7 mouse cellular contexts compared by ENCODE assay signal in the genomic region with DNA sequence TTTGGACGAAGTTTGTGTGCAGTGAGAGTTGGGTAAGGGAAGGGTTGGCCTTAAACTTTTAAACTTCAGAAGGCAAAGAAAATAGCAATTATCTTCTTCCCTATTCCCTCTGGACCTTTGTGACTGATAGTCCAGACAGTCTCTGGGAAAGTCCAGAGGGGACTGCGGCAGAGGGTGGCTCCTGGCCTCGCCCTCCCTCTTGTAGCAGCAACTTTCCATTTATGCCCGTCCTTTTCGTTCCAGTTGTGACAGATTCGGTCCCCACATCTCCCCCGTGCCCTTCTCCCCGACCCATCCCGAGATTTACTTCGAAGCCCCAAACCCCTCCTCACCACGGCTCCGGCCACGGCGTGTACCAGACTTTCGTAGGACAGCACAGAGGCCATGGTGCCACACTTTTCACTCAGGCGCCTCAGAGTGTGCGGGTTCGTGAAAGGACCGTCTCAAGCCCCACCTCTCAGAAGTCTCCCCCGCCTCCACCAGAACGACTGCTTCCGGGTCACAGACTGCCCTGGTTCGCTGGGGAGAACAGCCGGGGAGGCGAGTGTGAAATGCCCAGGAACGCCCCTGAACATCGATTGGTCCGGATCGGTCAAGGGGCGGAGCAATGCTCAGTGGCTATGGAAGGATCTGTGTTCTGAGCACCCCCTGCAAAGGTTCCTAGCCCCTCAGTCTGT. TPM values are rescaled to one million over a fixed set of nuclear protein-coding genes. Genes with fewer than 3 reads are reported as not detected.
DNase-seq lines count a peak whose midpoint lies in the region; ATAC-seq lines count a peak whose summit lies in the region.

A gene (minus strand): TSS at position 468 of the 677 bp plus-strand sequence.

- no peaks in the 10 kb centered on the region for H3K36me3 ChIP-seq in embryonic facial prominence, embryonic 11.5 days (replicated peaks; ENCODE audit: control insufficient read depth, insufficient read depth, low read depth, low read length)
- peaks cover 2% of the 10 kb centered on the region; the same call in 1 of the 2 replicates for H3K36me3 ChIP-seq in limb, embryonic 11.5 days (ENCODE audit: control insufficient read depth, insufficient read depth, low read length)
- H3K36me3 ChIP-seq in midbrain, embryonic 14.5 days (ENCODE audit: control insufficient read depth, insufficient read depth, low read length) = peaks cover 28% of the 10 kb centered on the region

- H3K27ac ChIP-seq in embryonic facial prominence, embryonic 11.5 days (replicated peaks; ENCODE audit: low read depth, low read length) = peak within 1 kb of the TSS; percentile 1; the same call in 1 of the 2 replicates
- peak within 1 kb of the TSS; percentile 65 for H3K27ac ChIP-seq in limb, embryonic 11.5 days (replicated peaks; ENCODE audit: low read depth, low read length)
- peak within 1 kb of the TSS; percentile 65 for H3K27ac ChIP-seq in midbrain, embryonic 14.5 days (replicated peaks; ENCODE audit: low read depth, low read length)

- DNase-seq in adrenal gland, postnatal 14 days = peak; percentile 99
- DNase-seq in embryonic facial prominence, embryonic 11.5 days (ENCODE audit: low spot score) = peak; percentile 98
- DNase-seq in heart, adult 11 months = peak; percentile 100
- DNase-seq in kidney, adult 18-20 months = peak; percentile 94
- peak; percentile 98 for DNase-seq in limb, embryonic 11.5 days (ENCODE audit: low spot score)
- DNase-seq in midbrain, embryonic 14.5 days = peak; percentile 97
- peak; percentile 86 to 88 for DNase-seq in spleen, adult 18-20 months

- H3K4me2 ChIP-seq in embryonic facial prominence, embryonic 11.5 days (ENCODE audit: low read depth, low read length) = peak within 1 kb of the TSS; percentile 51
- peak within 1 kb of the TSS; percentile 74 for H3K4me2 ChIP-seq in limb, embryonic 11.5 days (ENCODE audit: low read depth, severe bottlenecking)
- peak within 1 kb of the TSS; percentile 79 for H3K4me2 ChIP-seq in midbrain, embryonic 14.5 days (ENCODE audit: low read length)

- H3K9me3 ChIP-seq in embryonic facial prominence, embryonic 11.5 days (replicated peaks; ENCODE audit: control insufficient read depth, low read length) = no peaks in the 10 kb centered on the region
- no peaks in the 10 kb centered on the region for H3K9me3 ChIP-seq in limb, embryonic 11.5 days (ENCODE audit: control insufficient read depth, low read length)
- no peaks in the 10 kb centered on the region for H3K9me3 ChIP-seq in midbrain, embryonic 14.5 days (ENCODE audit: control insufficient read depth, low read length)

- H3K9ac ChIP-seq in embryonic facial prominence, embryonic 11.5 days (replicated peaks; ENCODE audit: low read length) = peak within 1 kb of the TSS; percentile 63
- H3K9ac ChIP-seq in limb, embryonic 11.5 days (ENCODE audit: low read length) = peak within 1 kb of the TSS; percentile 75
- H3K9ac ChIP-seq in midbrain, embryonic 14.5 days (replicated peaks; ENCODE audit: low read length) = peak within 1 kb of the TSS; percentile 67

- H3K27me3 ChIP-seq in embryonic facial prominence, embryonic 11.5 days (ENCODE audit: control insufficient read depth, insufficient read depth, low read length) = no peaks in the 10 kb centered on the region
- H3K27me3 ChIP-seq in limb, embryonic 11.5 days (ENCODE audit: control insufficient read depth, insufficient read depth, low read length) = no peaks in the 10 kb centered on the region
- H3K27me3 ChIP-seq in midbrain, embryonic 14.5 days (ENCODE audit: control insufficient read depth, insufficient read depth, low read length) = no peaks in the 10 kb centered on the region

- no peaks in the 10 kb centered on the region for H3K4me1 ChIP-seq in embryonic facial prominence, embryonic 11.5 days (ENCODE audit: control insufficient read depth, insufficient read depth, low read length)
- H3K4me1 ChIP-seq in limb, embryonic 11.5 days (ENCODE audit: control insufficient read depth, insufficient read depth, low read length) = peaks cover 7% of the 10 kb centered on the region; the same call in 1 of the 2 replicates
- H3K4me1 ChIP-seq in midbrain, embryonic 14.5 days (ENCODE audit: control insufficient read depth, insufficient read depth, low read length) = peaks cover 16% of the 10 kb centered on the region; the same call in 1 of the 2 replicates

- ATAC-seq in embryonic facial prominence, embryonic 11.5 days (replicated peaks; ENCODE audit: insufficient number of reproducible peaks, low FRiP score, low TSS enrichment, low read depth) = peak; percentile 99
- peak; percentile 98 for ATAC-seq in limb, embryonic 11.5 days (ENCODE audit: insufficient number of reproducible peaks, low FRiP score, low TSS enrichment, low read depth)
- peak; percentile 98 for ATAC-seq in midbrain, embryonic 14.5 days (ENCODE audit: low FRiP score, low TSS enrichment)

- H3K4me3 ChIP-seq in embryonic facial prominence, embryonic 11.5 days (ENCODE audit: low read depth, low read length) = peak within 1 kb of the TSS; percentile 44
- H3K4me3 ChIP-seq in limb, embryonic 11.5 days (ENCODE audit: low read depth, low read length) = peak within 1 kb of the TSS; percentile 60
- H3K4me3 ChIP-seq in midbrain, embryonic 14.5 days (replicated peaks; ENCODE audit: low read depth, low read length) = peak within 1 kb of the TSS; percentile 61

- under 1% methylated on average over 30 of the region's 30 CpGs for WGBS in embryonic facial prominence, embryonic 11.5 days
- 1% methylated on average over 30 of the region's 30 CpGs for WGBS in limb, embryonic 11.5 days
- under 1% methylated on average over 30 of the region's 30 CpGs for WGBS in midbrain, embryonic 14.5 days

RNA-seq across cellular contexts. Expression of the gene that starts here (rescaled TPM):
- total RNA-seq in adrenal gland, postnatal 14 days (2021) = 139 and 141 TPM in 2 replicates
- polyA plus RNA-seq in embryonic facial prominence, embryonic 11.5 days (2014; fragmentation: Nextera tagmentation; extraction: Ambion mirVana) = 119 and 125 TPM in 2 replicates
- 99.9 and 104 TPM in 2 replicates for polyA plus RNA-seq in limb, embryonic 11.5 days (2014; fragmentation: Nextera tagmentation; extraction: Ambion mirVana)
- polyA plus RNA-seq in midbrain, embryonic 14.5 days (2014; fragmentation: Nextera tagmentation; extraction: Ambion mirVana) = 151 and 153 TPM in 2 replicates

Comparison
In these comparisons a context has a peak if more than half of its experiments do, and no peak if none do; other contexts are left out.
1. Peak in every context shown above with its lines: DNase-seq, ATAC-seq, H3K4me3 ChIP-seq and H3K27ac ChIP-seq.
2. H3K27ac ChIP-seq: peak in every context shown above with its lines; median percentile 65 in limb, embryonic 11.5 days; 65 in midbrain, embryonic 14.5 days; 1 in embryonic facial prominence, embryonic 11.5 days.